Mouse (Mus musculus) kidney, embryonic 15.5 days (tissue): ENCODE results near the gene Plppr1. TPM values are rescaled to one million over a fixed set of nuclear protein-coding genes. Genes with fewer than 3 reads are reported as not detected.
"Not testable (repeated sequence)": the region's sequence is repeated elsewhere in the genome, so short reads cannot be mapped to it uniquely, and the experiment has no call there.

Source experiments
- ATAC-seq: fragments of 200-750 bp; cut with Nextera tagmentation; replicated peaks from 2 replicates; pipeline ENCODE4 v1.8.0; 2017; ENCODE audit warnings: moderate TSS enrichment; ENCODE audit not compliant: low FRiP score
- H3K27ac ChIP-seq: fragments of 300-500 bp; sonication (generic); 2 replicates; pipeline ENCODE4 v1.5.1; 2015; ENCODE audit warnings: mild to moderate bottlenecking, inconsistent platforms
- H3K27me3 ChIP-seq: fragments of 300-500 bp; sonication (generic); 2 replicates; pipeline ENCODE4 v1.6.1; 2015; ENCODE audit warnings: inconsistent platforms
- H3K36me3 ChIP-seq: fragments of 300-500 bp; sonication (generic); 2 replicates; pipeline ENCODE4 v1.6.1; 2015; ENCODE audit warnings: inconsistent platforms
- H3K4me1 ChIP-seq: fragments of 300-500 bp; sonication (generic); 2 replicates; pipeline ENCODE4 v1.6.1; 2015; ENCODE audit warnings: inconsistent platforms
- H3K4me2 ChIP-seq: fragments of 300-500 bp; sonication (generic); 2 replicates; pipeline ENCODE4 v1.6.1; 2015; ENCODE audit warnings: moderate library complexity, mild to moderate bottlenecking, inconsistent platforms
- H3K4me3 ChIP-seq: fragments of 300-500 bp; sonication (generic); replicated peaks from 2 replicates; pipeline ENCODE4 v1.5.1; 2015; ENCODE audit warnings: mild to moderate bottlenecking, inconsistent platforms
- H3K9ac ChIP-seq: fragments of 300-500 bp; sonication (generic); 2 replicates; pipeline ENCODE4 v1.6.1; 2015; ENCODE audit warnings: mild to moderate bottlenecking, inconsistent platforms
- H3K9me3 ChIP-seq: fragments of 300-500 bp; sonication (generic); replicated peaks from 2 replicates; pipeline ENCODE4 v1.6.1; 2016; ENCODE audit warnings: inconsistent platforms
- WGBS: fragments of 180-500 bp; shearing (Covaris S2); methylation state at CpG from one replicate; pipeline ENCODE4 v1.1.7; 2015; ENCODE audit warnings: mixed read lengths; 5-methylcytosine and 5-hydroxymethylcytosine counted together
- polyA plus RNA-seq: library from polyadenylated mRNA; unstranded; fragments of >200 nt; fragmentation: Nextera tagmentation; extraction: Ambion mirVana; gene quantifications from 2 replicates; pipeline ENCODE4 v1.2.1, GENCODE M21; 2015

The Plppr1 gene
- polyA plus RNA-seq, 1 experiment from 2014 or later: 5.0 TPM

DNA sequence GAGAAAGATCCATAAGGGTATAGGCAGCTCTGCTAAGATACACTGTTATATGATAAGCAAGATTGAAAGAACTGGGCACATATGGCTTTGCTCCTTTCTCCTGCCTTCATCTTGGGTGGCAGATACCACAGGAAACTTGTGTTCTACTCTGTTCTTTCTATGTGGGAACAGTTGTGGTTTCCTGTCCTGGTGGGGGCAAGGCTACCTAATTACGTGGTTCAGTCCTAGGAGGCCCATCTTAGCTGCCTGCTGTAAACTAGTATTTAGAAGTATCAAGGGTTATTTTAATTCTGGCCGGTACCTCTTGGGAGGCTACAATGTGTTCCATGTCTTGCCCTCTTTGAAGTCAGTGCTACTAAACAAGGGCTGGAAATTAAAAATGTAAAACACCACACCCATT is 186.2 kb downstream of the Plppr1 start:
- WGBS: 74% methylated on average over 2 of the region's 2 CpGs
- no peaks in the 10 kb centered on the region for H3K4me1 ChIP-seq
- no peak overlapping the region for H3K4me2 ChIP-seq
- H3K27me3 ChIP-seq: no peaks in the 10 kb centered on the region
- H3K27ac ChIP-seq: no peak overlapping the region
- no peak overlapping the region for H3K4me3 ChIP-seq
- H3K9ac ChIP-seq: no peak overlapping the region
- ATAC-seq: no peak
- H3K36me3 ChIP-seq: no peaks in the 10 kb centered on the region
- no peaks in the 10 kb centered on the region for H3K9me3 ChIP-seq

DNA sequence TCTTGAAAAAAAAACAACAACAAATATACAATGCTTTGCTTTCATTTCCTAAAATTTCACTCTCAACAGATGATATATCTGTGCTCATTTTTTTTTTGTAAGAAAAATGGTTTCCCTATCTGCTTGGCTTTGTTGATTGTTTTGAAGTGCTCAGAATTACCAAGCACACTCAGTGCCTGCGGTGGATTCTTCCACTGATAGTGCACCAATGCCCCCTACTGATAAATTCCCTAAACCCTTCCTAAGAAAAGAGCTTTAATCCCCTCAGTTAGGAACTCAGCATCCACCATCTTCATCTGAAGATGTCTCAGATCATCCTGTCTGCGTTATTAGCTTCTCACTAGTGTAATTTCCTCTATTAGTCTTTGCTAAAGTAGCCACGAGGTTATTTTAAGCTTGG is 192.2 kb downstream of the Plppr1 start:
- 19% methylated on average over 3 of the region's 3 CpGs for WGBS
- Histone ChIP-seq H3K4me1 (no peaks in the 10 kb centered on the region), H3K9me3 (no peaks in the 10 kb centered on the region), H3K4me2 (no peak overlapping the region), H3K27me3 (no peaks in the 10 kb centered on the region), H3K4me3 (no peak overlapping the region), H3K27ac (no peak overlapping the region), H3K9ac (no peak overlapping the region), H3K36me3 (no peaks in the 10 kb centered on the region)
- ATAC-seq: no peak

DNA sequence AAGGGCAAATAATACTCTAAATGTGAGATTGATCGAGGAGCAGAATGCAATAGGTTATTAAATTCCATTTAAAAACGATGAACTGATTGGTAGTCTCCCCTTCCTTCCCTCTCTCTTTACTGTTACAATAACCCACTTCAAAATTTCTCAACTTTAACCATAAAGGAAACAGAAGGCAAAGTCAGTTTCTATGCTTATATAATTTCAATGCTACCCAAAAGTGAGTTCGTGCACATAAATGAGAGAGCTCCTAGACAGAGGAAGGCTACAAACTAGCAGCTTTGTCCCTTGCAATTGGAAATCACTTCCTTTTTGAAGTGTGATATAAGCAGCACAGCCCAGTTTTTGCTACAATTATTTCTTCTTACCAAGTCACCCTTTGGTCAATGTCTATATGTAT is 193.1 kb downstream of the Plppr1 start:
- no peaks in the 10 kb centered on the region for H3K36me3 ChIP-seq
- no peaks in the 10 kb centered on the region for H3K27me3 ChIP-seq
- no peak overlapping the region for H3K4me3 ChIP-seq
- H3K4me2 ChIP-seq: no peak overlapping the region
- H3K4me1 ChIP-seq: no peaks in the 10 kb centered on the region
- no peak overlapping the region for H3K9ac ChIP-seq
- H3K9me3 ChIP-seq: no peaks in the 10 kb centered on the region
- 90% methylated on average over 3 of the region's 3 CpGs for WGBS
- no peak for ATAC-seq
- no peak overlapping the region for H3K27ac ChIP-seq

DNA sequence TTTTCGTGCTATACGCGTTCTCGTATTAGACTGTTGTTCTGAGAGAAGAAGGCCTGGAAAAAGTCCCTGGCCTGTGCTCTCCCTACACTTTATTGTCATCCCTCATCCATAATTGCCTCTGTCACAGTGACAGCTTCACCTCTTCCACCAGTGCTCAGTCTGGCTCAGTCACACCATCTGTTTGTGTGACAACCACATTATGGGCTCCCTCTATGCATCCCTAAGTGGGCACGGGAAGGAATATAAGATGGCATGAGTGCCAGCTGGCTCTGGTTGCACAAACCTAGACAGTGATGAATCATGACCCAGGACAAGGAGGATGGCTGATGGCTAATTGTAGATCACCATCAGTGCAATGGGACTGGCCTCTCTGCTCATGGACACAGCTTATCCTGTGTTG is 219.4 kb downstream of the Plppr1 start:
- Histone ChIP-seq H3K4me1 (no peaks in the 10 kb centered on the region), H3K9ac (no peak overlapping the region), H3K27ac (no peak overlapping the region), H3K9me3 (no peaks in the 10 kb centered on the region), H3K36me3 (no peaks in the 10 kb centered on the region), H3K4me2 (no peak overlapping the region), H3K4me3 (no peak overlapping the region), H3K27me3 (no peaks in the 10 kb centered on the region)
- ATAC-seq: no peak
- WGBS: 80% methylated on average over 5 of the region's 5 CpGs

DNA sequence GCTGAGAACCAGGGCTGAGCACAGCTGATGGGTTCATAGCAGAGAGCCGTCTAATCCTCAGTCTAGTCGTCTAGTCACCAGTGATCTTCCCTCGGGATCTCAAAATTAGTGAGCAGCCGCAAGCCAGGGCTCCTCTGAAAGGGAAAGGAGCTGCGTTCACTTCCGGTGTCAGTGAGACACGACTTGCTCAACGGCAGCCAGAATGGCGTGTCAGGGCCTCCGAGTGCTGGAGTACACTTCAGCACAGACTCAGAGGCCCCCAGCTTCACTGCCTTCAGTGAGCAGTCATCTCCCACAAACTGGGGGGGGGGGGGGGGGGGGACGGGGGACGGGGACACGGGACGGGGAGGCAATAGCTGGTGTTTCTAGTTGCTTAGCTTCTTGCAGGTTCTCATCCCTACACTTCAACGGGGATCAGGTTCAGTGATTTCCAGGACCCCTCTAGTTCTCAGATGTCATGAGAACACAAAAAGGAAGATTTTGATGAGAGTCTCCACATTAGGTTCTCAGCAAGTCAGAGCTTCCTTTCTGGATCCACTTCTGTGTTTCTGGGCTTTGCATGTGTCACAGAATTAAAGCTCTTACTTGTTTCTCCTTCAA is 225.7 kb downstream of the Plppr1 start:
- H3K36me3 ChIP-seq: no peaks in the 10 kb centered on the region
- no peaks in the 10 kb centered on the region for H3K27me3 ChIP-seq
- no peaks in the 10 kb centered on the region for H3K9me3 ChIP-seq
- 39% methylated on average over 13 of the region's 15 CpGs for WGBS
- peak overlapping the region; percentile 64; the same call in 1 of the 2 replicates for H3K27ac ChIP-seq
- H3K4me1 ChIP-seq: peaks cover 18% of the 10 kb centered on the region
- no peak overlapping the region for H3K4me3 ChIP-seq
- ATAC-seq: peak; percentile 61
- no peak overlapping the region for H3K9ac ChIP-seq
- H3K4me2 ChIP-seq: peak overlapping the region; percentile 32

DNA sequence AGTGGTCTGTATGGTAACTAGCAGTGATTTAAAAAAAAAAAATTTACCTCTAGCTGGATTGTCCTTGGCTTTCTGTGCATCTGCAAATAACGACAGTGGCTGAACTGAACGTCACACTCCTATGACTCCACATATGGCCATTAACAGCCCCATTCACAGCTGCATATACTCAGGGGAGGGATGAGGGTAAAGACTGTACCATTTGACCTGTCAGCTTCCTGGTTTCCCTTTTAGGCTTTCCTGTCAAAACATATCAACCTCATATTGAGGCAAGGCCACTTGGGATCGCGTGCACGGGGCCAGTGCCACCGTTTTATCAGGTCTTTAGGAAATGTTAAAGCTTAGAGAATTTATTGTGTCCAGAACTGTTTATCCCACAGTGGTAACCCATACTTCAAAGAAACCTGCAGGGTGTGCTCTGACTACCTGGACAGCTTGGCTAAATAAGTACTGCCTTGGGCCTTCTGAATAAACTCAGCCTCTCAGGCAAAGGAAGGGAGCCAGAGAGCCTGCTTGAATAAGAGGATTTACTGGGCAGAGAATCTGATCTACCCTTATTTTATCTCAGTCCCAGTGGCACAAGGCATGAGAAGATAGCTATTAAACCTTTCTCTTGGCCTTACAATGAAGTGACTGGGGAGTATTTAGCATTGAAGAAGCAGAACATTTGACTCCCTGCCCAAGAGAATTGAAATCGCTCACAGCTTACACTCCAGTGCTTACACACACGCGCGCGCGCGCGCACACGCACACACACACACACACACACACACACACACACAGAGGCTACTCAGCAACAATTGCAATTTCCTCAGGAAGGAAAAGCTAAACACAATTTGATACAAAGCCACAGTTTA is 226.5 kb downstream of the Plppr1 start:
- peak overlapping the region; percentile 64 for H3K27ac ChIP-seq
- H3K9me3 ChIP-seq: no peaks in the 10 kb centered on the region
- H3K9ac ChIP-seq: no peak overlapping the region
- H3K36me3 ChIP-seq: no peaks in the 10 kb centered on the region
- no peak overlapping the region for H3K4me2 ChIP-seq
- peak; percentile 77 for ATAC-seq
- H3K4me3 ChIP-seq: no peak overlapping the region
- 41% methylated on average over 15 of the region's 15 CpGs for WGBS
- no peaks in the 10 kb centered on the region for H3K27me3 ChIP-seq
- peaks cover 18% of the 10 kb centered on the region for H3K4me1 ChIP-seq

DNA sequence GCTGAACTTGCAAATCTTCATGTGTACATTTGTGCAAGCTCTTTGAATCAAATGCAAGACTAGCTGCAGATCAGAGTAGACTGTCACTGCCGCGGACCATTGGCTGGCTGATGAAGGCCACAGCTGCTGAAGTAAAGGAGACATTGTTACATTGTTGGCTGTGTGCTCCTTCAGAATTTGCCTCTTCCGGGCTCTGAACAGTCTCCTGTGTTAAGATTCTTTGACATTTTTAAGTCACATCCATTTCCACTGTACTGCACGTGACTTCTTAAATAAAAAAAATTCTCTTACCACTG is 227.1 kb downstream of the Plppr1 start:
- Histone ChIP-seq H3K27ac (peak overlapping the region; percentile 64), H3K4me2 (no peak overlapping the region), H3K9ac (no peak overlapping the region), H3K27me3 (no peaks in the 10 kb centered on the region), H3K36me3 (no peaks in the 10 kb centered on the region), H3K4me3 (no peak overlapping the region), H3K9me3 (no peaks in the 10 kb centered on the region), H3K4me1 (peaks cover 18% of the 10 kb centered on the region)
- ATAC-seq: peak; percentile 69
- 34% methylated on average over 4 of the region's 4 CpGs for WGBS

DNA sequence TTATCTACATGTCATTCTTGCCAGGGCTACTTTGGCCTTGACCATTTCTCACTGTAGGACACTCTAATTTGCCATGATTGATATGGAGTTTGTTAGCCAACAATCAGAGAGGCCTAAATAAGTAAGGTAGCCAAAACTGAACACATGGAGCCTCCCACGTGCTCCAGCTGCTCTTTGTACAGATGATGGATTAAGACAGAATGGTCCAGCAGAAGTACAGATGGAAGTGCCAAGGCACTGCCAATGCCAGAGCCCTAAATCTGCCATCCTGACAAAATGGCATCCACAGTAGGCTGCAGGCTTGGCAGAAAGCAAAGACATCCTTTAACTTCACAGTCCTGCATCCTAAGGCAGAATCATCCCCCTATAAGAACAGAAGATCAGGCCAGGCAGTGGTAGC is 237.4 kb downstream of the Plppr1 start:
- Histone ChIP-seq H3K4me3 (no peak overlapping the region), H3K27ac (no peak overlapping the region), H3K4me1 (no peaks in the 10 kb centered on the region), H3K36me3 (no peaks in the 10 kb centered on the region), H3K4me2 (no peak overlapping the region), H3K9me3 (no peaks in the 10 kb centered on the region), H3K27me3 (no peaks in the 10 kb centered on the region), H3K9ac (no peak overlapping the region)
- ATAC-seq: no peak
- 65% methylated on average over 1 of the region's 1 CpGs for WGBS

DNA sequence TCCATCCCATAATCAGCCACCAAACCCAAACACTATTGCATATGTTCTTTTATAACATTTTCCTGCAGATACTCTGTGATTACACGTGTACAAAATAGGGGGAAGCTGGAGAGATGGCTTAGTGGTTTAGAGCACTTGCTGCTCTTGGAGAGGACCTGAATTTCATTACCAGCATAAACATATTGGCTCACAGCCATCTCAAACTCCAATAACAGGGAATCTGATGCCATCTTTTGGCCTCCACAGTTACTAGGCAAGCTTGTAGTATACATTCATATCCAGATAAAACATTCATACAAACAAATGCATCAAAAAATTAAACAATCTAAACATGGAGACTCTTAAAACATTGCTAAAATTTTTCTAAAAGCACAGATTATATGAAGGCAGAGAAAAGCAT is 240.5 kb downstream of the Plppr1 start:
- WGBS: 59% methylated on average over 1 of the region's 1 CpGs
- Histone ChIP-seq H3K36me3 (no peaks in the 10 kb centered on the region), H3K4me1 (no peaks in the 10 kb centered on the region), H3K4me3 (no peak overlapping the region), H3K9me3 (no peaks in the 10 kb centered on the region), H3K27ac (no peak overlapping the region), H3K27me3 (no peaks in the 10 kb centered on the region), H3K9ac (no peak overlapping the region), H3K4me2 (no peak overlapping the region)
- ATAC-seq: no peak

DNA sequence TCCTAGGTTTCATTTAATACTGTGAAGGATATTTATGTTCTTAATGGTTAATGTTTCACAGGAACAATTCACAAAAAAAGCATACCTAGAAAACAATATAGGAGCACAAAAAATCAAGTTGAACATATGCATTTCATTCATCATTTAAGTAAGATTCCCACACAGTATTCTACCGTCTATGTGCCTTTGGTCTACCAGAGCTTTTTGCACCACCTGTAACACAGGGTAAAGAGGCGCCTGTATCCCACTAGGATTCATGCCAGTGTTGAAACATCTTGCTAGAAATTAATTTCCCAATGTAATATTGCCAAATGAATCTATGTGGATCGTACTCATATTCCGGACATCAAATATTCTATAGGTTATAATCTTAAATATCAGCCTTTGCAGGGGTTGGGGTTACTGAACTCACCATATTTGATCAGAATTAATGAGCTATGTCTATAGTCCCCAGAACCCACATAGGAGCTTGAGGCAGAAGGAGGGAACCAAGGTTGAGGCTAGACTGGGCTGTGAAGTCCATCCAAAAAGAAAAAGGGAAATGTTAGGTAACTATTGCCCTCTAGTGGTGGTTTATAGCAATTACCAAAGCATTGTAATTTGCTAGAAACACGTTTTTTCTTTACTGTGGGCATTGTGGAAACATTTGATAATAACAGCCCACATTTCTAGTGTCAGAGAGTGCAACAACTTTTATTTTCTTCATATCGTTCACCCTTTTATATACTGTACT is 263.0 kb downstream of the Plppr1 start:
- no peaks in the 10 kb centered on the region for H3K4me1 ChIP-seq
- H3K27ac ChIP-seq: no peak overlapping the region
- ATAC-seq: 0 out of 2 replicates have a peak, but pooled peaks have one; percentile 67
- no peaks in the 10 kb centered on the region for H3K27me3 ChIP-seq
- no peak overlapping the region for H3K4me2 ChIP-seq
- no peak overlapping the region for H3K9ac ChIP-seq
- H3K4me3 ChIP-seq: no peak overlapping the region
- no peaks in the 10 kb centered on the region for H3K36me3 ChIP-seq
- no peaks in the 10 kb centered on the region for H3K9me3 ChIP-seq
- 57% methylated on average over 6 of the region's 6 CpGs for WGBS

DNA sequence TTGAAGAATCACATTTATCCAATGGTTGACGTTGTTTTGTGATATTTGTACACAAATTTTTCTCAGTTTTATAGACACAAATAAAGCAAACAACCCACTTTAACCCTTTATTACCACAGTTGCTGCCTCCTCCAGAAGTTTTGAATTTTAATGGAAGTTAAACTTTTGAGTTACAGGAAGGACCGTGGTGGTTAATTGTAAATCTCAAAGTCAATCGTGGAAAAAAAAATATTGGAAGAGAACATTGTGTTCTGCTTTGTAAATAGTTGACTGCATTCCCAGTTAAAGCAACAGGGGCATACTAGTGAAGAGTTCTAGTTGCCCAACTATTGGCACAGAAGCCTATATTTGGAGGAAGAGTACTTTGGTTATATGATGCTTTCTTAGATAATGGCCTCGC is 278.9 kb downstream of the Plppr1 start:
- not testable (repeated sequence) for H3K4me2 ChIP-seq, H3K36me3 ChIP-seq, ATAC-seq, H3K9me3 ChIP-seq, H3K4me1 ChIP-seq, H3K27ac ChIP-seq, H3K4me3 ChIP-seq, H3K27me3 ChIP-seq, H3K9ac ChIP-seq
- WGBS: 71% methylated on average over 3 of the region's 4 CpGs

DNA sequence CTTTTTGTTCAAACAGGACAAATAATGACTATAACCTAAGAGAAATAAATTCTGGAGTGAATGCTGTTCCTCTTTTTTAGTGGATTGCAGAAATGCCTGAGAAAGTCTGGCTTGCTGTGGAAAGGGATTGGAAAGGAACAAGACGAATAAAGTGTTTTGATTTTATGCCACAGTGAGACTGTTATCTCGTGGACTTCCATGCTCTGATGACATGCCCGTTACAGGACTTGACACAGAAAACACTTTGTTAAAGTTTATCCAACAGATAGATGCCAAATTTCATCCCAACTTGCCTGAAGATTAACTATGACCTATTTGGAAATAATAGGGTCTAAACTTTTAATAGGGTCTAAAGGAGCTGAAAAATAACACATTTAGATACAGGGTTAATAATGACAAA is 281.0 kb downstream of the Plppr1 start:
- not testable (repeated sequence) for ATAC-seq, H3K4me2 ChIP-seq, H3K27me3 ChIP-seq, H3K4me1 ChIP-seq, H3K4me3 ChIP-seq, H3K9me3 ChIP-seq, H3K27ac ChIP-seq, H3K36me3 ChIP-seq, H3K9ac ChIP-seq
- 74% methylated on average over 3 of the region's 3 CpGs for WGBS
